Mouse (Mus musculus): ENCODE results near the gene Mipol1. TPM values are rescaled to one million over a fixed set of nuclear protein-coding genes. Genes with fewer than 3 reads are reported as not detected.

Mipol1 gene
- total and polyA plus RNA-seq, 3 experiments: 1.3 to 4.5 (median 4.1) TPM

- Histone ChIP-seq H3K4me1 (ENCODE audit: control insufficient read depth, insufficient read depth, low read length) (no peaks in the 10 kb centered on the region), H3K36me3 (ENCODE audit: control insufficient read depth, insufficient read depth, low read length) (no peaks in the 10 kb centered on the region), H3K9ac (ENCODE audit: low read depth, low read length) (no peak overlapping the region), H3K79me2 (replicated peaks; ENCODE audit: control insufficient read depth, insufficient read depth, low read length) (no peaks in the 10 kb centered on the region), H3K27me3 (ENCODE audit: control insufficient read depth, insufficient read depth, low read length) (peaks cover 42% of the 10 kb centered on the region), H3K4me3 (no peak overlapping the region), H3K27ac (no peak overlapping the region)
- no peak for DNase-seq
- TF ChIP-seq EP300 (IDR thresholded peaks at IDR 0.05; ENCODE audit: insufficient read depth, low read depth, low read length) (no peak), POLR2A (IDR thresholded peaks at IDR 0.05; ENCODE audit: insufficient read depth, low read depth, low read length) (no peak), CTCF (IDR thresholded peaks at IDR 0.05) (no peak)
- intact Hi-C loops (cut with DNase I): no loop called here
- WGBS: 6% methylated on average over 21 of the region's 21 CpGs
These were observed 307.8 kb downstream of the Mipol1 start for GRCm38 (mm10) chr12:57537791-57538587.

- H3K4me3 ChIP-seq: peak overlapping the region; percentile 24; the same call in 1 of the 2 replicates
- TF ChIP-seq EP300 (IDR thresholded peaks at IDR 0.05; ENCODE audit: insufficient read depth, low read depth, low read length): no peak
- no peak for TF ChIP-seq POLR2A (IDR thresholded peaks at IDR 0.05; ENCODE audit: insufficient read depth, low read depth, low read length)
- TF ChIP-seq CTCF (IDR thresholded peaks at IDR 0.05): no peak
- H3K27me3 ChIP-seq (ENCODE audit: control insufficient read depth, insufficient read depth, low read length): peaks cover 48% of the 10 kb centered on the region
- intact Hi-C loops (cut with DNase I): no loop called here
- H3K36me3 ChIP-seq (ENCODE audit: control insufficient read depth, insufficient read depth, low read length): no peaks in the 10 kb centered on the region
- peak; percentile 27 to 57 for DNase-seq
- WGBS: 2% methylated on average over 63 of the region's 63 CpGs
- H3K4me1 ChIP-seq (ENCODE audit: control insufficient read depth, insufficient read depth, low read length): no peaks in the 10 kb centered on the region
- no peaks in the 10 kb centered on the region for H3K79me2 ChIP-seq (replicated peaks; ENCODE audit: control insufficient read depth, insufficient read depth, low read length)
- no peak overlapping the region for H3K27ac ChIP-seq
- no peak overlapping the region for H3K9ac ChIP-seq (ENCODE audit: low read depth, low read length)
These were observed 308.6 kb downstream of the Mipol1 start for GRCm38 (mm10) chr12:57538588-57539550.

DNA sequence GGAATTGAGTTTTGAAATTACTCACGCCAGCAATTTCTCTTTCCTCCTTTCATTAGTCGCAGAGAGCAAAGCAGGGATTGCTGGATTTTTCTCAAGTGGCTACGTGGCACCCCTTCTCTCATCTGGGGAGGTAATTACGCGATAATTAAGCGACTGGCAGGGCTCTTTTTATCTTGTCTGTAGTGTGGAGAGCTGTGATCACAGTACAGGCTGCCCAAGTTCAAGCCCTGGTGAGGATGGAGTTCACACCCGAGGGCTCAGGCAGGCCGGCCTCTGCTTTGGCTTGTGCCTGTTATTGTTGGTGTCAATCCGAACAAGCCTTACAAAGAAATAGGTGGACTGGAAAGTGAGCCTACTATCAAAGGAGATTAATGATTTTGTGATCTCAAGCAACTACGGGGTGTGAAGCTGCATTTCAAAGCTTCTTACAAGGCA is 309.3 kb downstream of the Mipol1 start:
- DNase-seq: peak; percentile 37 to 38
- Histone ChIP-seq H3K36me3 (ENCODE audit: control insufficient read depth, insufficient read depth, low read length) (no peaks in the 10 kb centered on the region), H3K27me3 (ENCODE audit: control insufficient read depth, insufficient read depth, low read length) (peaks cover 45% of the 10 kb centered on the region), H3K4me3 (peak overlapping the region; percentile 24; the same call in 1 of the 2 replicates), H3K79me2 (replicated peaks; ENCODE audit: control insufficient read depth, insufficient read depth, low read length) (no peaks in the 10 kb centered on the region), H3K9ac (ENCODE audit: low read depth, low read length) (no peak overlapping the region), H3K4me1 (ENCODE audit: control insufficient read depth, insufficient read depth, low read length) (no peaks in the 10 kb centered on the region), H3K27ac (no peak overlapping the region)
- 9% methylated on average over 10 of the region's 10 CpGs for WGBS
- intact Hi-C loops (cut with DNase I): no loop called here
- no peak for TF ChIP-seq POLR2A (IDR thresholded peaks at IDR 0.05; ENCODE audit: insufficient read depth, low read depth, low read length)
- no peak for TF ChIP-seq CTCF (IDR thresholded peaks at IDR 0.05)
- TF ChIP-seq EP300 (IDR thresholded peaks at IDR 0.05; ENCODE audit: insufficient read depth, low read depth, low read length): no peak

DNA sequence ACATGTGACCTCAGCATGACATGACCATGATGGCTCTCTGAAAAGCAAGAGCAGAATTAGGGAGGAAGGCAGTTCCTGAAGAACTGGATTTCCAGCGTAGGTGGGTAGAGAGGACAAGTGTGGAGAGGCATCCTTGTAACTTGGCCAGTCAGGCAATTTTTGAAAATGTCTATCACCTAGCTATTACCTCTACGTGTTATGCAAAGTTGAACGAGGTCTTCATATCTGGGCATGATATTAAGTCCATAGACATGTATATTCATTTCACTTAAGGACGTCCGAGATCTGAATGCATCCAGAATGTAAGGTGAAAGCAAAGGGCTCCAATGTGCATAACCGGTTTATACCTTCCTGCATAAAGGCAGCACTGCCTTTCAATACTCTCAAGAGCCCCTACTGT is 310.9 kb downstream of the Mipol1 start:
- no peaks in the 10 kb centered on the region for H3K79me2 ChIP-seq (replicated peaks; ENCODE audit: control insufficient read depth, insufficient read depth, low read length)
- no peaks in the 10 kb centered on the region for H3K4me1 ChIP-seq (ENCODE audit: control insufficient read depth, insufficient read depth, low read length)
- no peak overlapping the region for H3K27ac ChIP-seq
- intact Hi-C loops (cut with DNase I): loop anchor here (5.0 kb wide), 1 partner anchor 854 kb away; no protein-coding TSS in a partner anchor
- TF ChIP-seq POLR2A (IDR thresholded peaks at IDR 0.05; ENCODE audit: insufficient read depth, low read depth, low read length) (no peak), CTCF (IDR thresholded peaks at IDR 0.05) (no peak), EP300 (IDR thresholded peaks at IDR 0.05; ENCODE audit: insufficient read depth, low read depth, low read length) (no peak)
- H3K4me3 ChIP-seq: no peak overlapping the region
- 15% methylated on average over 6 of the region's 6 CpGs for WGBS
- no peak overlapping the region for H3K9ac ChIP-seq (ENCODE audit: low read depth, low read length)
- DNase-seq: no peak
- peaks cover 38% of the 10 kb centered on the region for H3K27me3 ChIP-seq (ENCODE audit: control insufficient read depth, insufficient read depth, low read length)
- H3K36me3 ChIP-seq (ENCODE audit: control insufficient read depth, insufficient read depth, low read length): no peaks in the 10 kb centered on the region

GRCm38 (mm10) chr12:57541931-57542745 is 311.9 kb downstream of the Mipol1 start:
- H3K27ac ChIP-seq: no peak overlapping the region
- H3K27me3 ChIP-seq (ENCODE audit: control insufficient read depth, insufficient read depth, low read length): peaks cover 41% of the 10 kb centered on the region
- 3% methylated on average over 46 of the region's 46 CpGs for WGBS
- H3K79me2 ChIP-seq (replicated peaks; ENCODE audit: control insufficient read depth, insufficient read depth, low read length): no peaks in the 10 kb centered on the region
- no peak overlapping the region for H3K4me3 ChIP-seq
- H3K36me3 ChIP-seq (ENCODE audit: control insufficient read depth, insufficient read depth, low read length): no peaks in the 10 kb centered on the region
- no peak overlapping the region for H3K9ac ChIP-seq (ENCODE audit: low read depth, low read length)
- TF ChIP-seq EP300 (IDR thresholded peaks at IDR 0.05; ENCODE audit: insufficient read depth, low read depth, low read length) (no peak), CTCF (IDR thresholded peaks at IDR 0.05) (peak; percentile 16; the same call in 1 of the 2 replicates)
- intact Hi-C loops (cut with DNase I): loop anchor here (5.0 kb wide), 1 partner anchor 855 kb away; no protein-coding TSS in a partner anchor
- H3K4me1 ChIP-seq (ENCODE audit: control insufficient read depth, insufficient read depth, low read length): no peaks in the 10 kb centered on the region
- no peak for DNase-seq

Measured in heart, adult 2 months (tissue).